In the genomic region with DNA sequence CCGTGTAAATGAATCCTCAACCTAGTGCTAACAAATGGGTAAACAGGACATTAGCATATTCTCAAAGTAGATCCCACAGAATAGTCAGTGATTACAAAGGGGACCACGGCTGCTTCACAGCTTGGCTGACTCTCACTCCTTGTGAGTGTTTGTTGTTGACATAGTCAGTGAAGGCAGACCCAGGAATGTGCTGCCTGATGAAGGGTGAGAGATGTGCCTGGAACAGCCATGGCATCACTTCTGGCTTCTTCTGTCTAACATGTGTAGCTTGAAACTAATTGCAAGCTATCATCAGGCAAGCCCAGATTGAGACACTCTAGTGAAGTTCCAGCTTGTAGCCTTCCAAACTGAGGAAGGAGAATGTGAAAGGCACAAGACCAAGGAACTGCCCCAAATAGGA, we compare ENCODE assay signal across 19 mouse cellular contexts.
"Had no signal": no experiment of that assay in that cellular context is flagged by ENCODE, and none has a peak within 500 bp of the region (broad histone marks: within the 10 kb centered on the region; RNA-seq: fewer than 3 reads in every experiment).

No protein-coding gene starts in this region.

- H3K27ac ChIP-seq: layer of hippocampus, adult 2 months; left cerebral cortex, adult 2 months; limb, embryonic 12.5 days; limb, embryonic 15.5 days; liver, embryonic 14.5 days had no signal

- H3K4me2 ChIP-seq: limb, embryonic 12.5 days; limb, embryonic 15.5 days; liver, embryonic 11.5 days; midbrain, embryonic 11.5 days had no signal

- DNase-seq: kidney, adult 18-20 months; kidney, adult 9 months; kidney, postnatal 14 days; kidney, postnatal 4 days; layer of hippocampus, adult 9-11 months; layer of hippocampus, postnatal 36 days; left cerebral cortex, postnatal 4 days; liver, postnatal 0 days; midbrain, embryonic 14.5 days; thymus, adult 18-20 months; thymus, postnatal 36 days had no signal

- H3K4me1 ChIP-seq: limb, embryonic 12.5 days; limb, embryonic 15.5 days had no signal

- H3K4me3 ChIP-seq: layer of hippocampus, adult 2 months; left cerebral cortex, adult 2 months; limb, embryonic 12.5 days; limb, embryonic 15.5 days had no signal

- H3K9ac ChIP-seq: limb, embryonic 12.5 days; limb, embryonic 15.5 days; liver, embryonic 14.5 days; liver, postnatal 0 days had no signal

- H3K9me3 ChIP-seq: limb, embryonic 12.5 days; limb, embryonic 15.5 days had no signal

- ATAC-seq: intestine, embryonic 16.5 days; liver, postnatal 0 days had no signal

- H3K27me3 ChIP-seq: limb, embryonic 12.5 days; limb, embryonic 15.5 days had no signal

- H3K36me3 ChIP-seq: limb, embryonic 12.5 days; limb, embryonic 15.5 days had no signal
